Mouse (Mus musculus) bone marrow, adult 2 months (tissue): ENCODE data around the gene Nt5m.

Experiments
- CTCF ChIP-seq: fragments of 200-500 bp; IDR thresholded peaks from 2 replicates; pipeline ENCODE4 v1.5.1; 2011; ENCODE audit warnings: low read length, control low read depth; ENCODE audit not compliant: control insufficient read depth, insufficient read depth
- POLR2A ChIP-seq: fragments of 200-500 bp; IDR thresholded peaks from 2 replicates; pipeline ENCODE4 v1.6.1; 2011; ENCODE audit warnings: low read depth, mild to moderate bottlenecking, control low read depth, low read length, borderline replicate concordance; ENCODE audit not compliant: control insufficient read depth

DNA sequence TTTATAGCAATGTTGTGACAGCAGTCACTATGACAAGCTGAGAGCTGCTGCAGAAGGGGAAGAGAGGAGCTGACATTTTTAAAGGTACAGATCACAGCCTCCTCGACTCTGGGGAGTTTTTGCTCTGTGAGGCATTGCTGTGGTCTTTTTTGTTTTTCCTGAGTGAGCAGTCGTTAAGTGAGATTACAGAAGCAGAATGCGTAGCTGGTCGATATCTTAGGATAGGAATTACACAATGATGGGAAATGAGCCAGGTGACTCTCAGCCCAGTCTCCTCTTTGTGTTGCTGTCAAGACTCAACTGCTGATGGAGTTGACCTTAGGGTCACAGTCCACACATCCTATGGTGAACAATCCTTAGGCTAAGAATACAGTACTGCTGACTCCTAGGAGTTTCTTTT is 78.8 kb downstream of the Nt5m start:
- no peak for TF ChIP-seq CTCF
- no peak for TF ChIP-seq POLR2A
